Mouse (Mus musculus) left cerebral cortex, adult 11 months (tissue): Measurements from ENCODE around the gene Foxj2.
A peak's percentile ranks its signal among the peaks of the same experiment; 100 is the strongest.

Source experiments
- DNase-seq: peaks from one replicate; pipeline ENCODE4 v3.0.0; 2022; ENCODE audit warnings: low spot score

Gene Foxj2

DNA sequence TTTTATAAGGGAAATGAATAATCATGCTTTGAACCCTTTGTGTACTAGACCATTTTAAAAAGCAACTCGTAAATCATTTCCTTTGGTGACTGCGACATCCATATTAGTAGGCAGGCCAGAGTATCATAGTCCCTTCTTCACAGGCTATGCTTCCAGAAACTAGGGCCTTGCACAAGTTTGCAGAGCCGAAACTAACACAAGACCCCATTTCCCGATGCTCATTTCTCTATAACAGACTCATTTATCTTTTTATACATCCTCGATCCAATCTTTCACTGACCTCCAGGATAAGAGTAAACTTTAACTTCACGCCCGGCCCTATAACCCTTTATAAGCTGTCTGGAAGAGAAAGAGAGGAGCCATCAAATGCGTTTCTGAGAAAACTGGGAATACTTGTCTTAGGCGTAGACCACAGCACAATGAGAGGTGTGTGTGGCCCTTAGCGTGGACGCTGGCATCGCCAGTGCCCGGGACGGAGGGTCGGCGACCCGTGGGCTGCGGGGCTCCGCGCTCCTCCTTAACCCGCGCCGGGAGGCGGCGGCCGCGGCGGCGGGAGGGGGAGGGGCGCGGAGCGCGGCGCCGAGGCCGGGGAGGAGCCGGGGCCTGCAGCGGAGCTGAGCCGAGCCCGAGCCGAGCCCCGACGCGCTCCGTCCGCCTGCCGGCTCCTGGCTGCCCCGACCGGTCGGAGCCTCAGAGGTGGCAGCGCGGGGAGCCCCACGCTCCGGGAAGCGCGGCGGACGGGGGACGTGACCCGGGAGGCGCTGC lies at the start of gene Foxj2:
Gene Foxj2, plus strand, starts transcription at position 609 of the 765 bp plus-strand sequence.
- DNase-seq = no peak

GRCm38 (mm10) chr6:122770760-122771315 lies 48.9 kb upstream of the Foxj2 start:
- DNase-seq = no peak

GRCm38 (mm10) chr6:122772701-122773100 lies 47.0 kb upstream of the Foxj2 start:
- no peak for DNase-seq

GRCm38 (mm10) chr6:122774345-122774744 lies 45.4 kb upstream of the Foxj2 start:
- no peak for DNase-seq

GRCm38 (mm10) chr6:122776040-122776439 lies 43.7 kb upstream of the Foxj2 start:
- no peak for DNase-seq

- DNase-seq = no peak
Measured at GRCm38 (mm10) chr6:122779916-122780315, 39.8 kb upstream of the Foxj2 start.

DNA sequence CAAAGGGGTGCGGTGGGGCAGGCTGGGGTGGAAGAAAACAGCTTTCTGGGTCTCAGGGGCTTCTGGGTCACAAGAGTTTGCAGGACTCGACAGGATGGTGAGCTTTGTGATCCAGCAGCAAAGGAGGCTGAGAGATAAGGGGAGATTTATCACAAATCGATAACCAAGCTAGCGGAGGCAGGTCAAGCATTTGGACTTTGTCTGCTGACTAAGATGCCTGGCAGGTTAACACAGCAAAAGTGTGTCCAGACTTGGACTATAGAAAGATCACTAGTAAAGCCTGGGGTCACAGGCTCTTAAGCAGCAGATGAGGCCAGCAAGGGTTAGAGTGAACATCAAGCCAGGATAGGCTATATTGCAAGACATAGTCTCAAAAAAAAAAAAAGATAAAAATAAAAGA lies 38.5 kb upstream of the Foxj2 start:
- DNase-seq = no peak

- DNase-seq = no peak
Measured at GRCm38 (mm10) chr6:122782164-122782563, 37.5 kb upstream of the Foxj2 start.

DNA sequence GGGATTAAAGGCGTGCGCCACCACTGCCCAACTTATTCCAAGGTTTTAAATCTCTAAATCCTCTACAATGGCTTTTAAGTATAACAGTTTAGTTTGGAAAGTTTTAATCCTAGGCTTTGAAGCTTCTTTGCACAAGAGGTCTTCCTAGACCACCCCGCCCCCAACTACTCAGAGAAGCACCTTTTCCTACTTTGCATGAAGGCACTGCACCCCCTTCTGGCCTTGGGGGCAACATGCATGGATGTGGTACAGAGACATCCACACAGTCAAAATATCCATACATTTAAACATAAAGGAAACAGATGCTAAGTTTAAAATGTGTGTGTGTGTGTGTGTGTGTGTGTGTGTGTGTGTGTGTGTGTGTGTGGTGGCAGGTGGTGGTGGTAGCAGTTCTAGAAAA lies 34.8 kb upstream of the Foxj2 start:
- DNase-seq = no peak

DNA sequence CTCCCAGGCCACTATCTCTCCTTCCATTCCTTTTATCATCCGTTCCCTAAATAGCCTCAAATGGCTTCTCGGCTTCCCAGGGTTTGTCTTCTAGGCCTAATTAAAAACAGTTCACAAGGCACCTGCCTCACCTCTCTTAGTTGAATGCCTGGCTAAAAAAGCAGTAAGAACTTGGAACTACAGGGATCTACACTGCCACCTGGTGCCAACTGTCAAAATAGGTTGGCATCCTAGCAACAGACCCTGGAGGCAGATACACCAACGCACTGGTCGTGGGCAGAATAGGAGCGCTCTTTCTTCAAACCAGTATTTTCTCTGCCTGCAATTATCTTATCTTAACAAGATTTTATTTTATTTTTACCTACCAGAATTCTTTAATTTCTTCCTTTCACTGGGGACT lies 33.4 kb upstream of the Foxj2 start:
- DNase-seq = peak; percentile 72

- DNase-seq = no peak
Measured at GRCm38 (mm10) chr6:122795254-122795935, 24.3 kb upstream of the Foxj2 start.

DNA sequence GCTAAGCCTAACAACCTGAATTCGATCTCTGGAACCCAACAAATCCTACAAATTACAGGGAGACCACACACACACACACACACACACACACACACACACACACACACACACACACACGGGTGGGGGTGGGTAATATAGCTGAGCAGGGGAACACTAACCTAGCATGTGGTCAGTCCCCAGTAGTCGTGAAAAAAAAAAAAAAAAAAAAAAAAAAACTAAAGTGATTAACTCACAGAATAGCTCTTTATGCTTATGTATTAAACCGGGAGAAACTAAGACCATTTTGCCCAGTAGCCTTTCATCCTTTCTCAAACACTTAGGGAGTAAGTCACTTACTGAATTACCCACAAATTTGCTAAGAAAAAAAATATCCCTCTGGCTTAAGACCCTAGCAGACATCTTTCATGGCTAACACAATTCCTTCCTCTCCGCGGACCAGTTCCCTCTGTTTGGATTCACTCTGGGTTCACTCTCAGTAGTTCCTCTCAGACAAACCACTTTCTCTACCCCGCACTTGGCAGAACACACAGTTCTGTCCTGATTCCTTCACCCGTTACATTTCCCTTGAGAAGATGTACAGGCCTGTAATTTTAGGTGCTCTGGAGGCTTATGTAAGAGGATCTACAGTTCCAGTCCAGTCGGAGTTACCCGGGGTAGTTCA lies 18.9 kb upstream of the Foxj2 start:
- peak; percentile 47 for DNase-seq

GRCm38 (mm10) chr6:122801301-122801800 lies 18.4 kb upstream of the Foxj2 start, which contains the start of gene Slc2a3:
Slc2a3 (minus strand) TSS chr6:122801640.
- no peak for DNase-seq

DNA sequence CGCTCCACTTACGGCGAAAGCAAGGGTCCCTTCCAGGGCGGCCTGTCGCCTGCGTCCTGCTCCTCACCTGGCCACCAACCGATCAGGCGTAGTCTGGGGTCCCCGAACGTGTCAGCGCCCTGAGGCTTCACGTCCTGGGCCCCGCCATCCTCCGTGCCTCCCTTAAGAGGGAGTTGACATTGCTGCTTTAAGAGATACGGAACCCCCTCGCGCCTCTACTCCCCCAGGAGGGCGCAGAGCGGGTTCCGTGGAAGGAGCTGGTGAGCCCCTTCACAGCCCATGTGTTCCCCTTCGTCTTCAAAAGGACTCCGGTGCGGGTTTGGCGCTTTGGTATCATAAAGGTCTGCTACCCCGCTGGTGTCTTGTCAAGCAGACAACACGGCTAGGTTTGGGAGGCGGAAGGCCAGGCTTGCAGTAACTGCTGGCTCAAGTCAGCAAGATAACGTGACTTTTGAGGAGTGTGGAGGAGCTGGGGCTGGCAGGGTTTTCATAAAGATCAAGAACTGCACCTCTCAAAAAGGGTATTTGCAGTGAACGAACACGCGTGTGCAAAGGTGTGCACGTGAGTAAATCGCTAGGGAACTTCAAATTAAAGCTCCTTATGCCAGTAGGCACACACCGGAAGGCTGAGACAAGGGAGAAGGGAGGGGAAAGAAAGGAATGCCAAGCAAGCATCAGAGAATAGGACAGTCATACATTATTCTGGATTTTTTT lies 17.8 kb upstream of the Foxj2 start:
- DNase-seq = no peak

- DNase-seq = peak; percentile 70
Measured at GRCm38 (mm10) chr6:122804418-122804817, 15.3 kb upstream of the Foxj2 start.

GRCm38 (mm10) chr6:122810022-122810614 lies 9.6 kb upstream of the Foxj2 start:
- no peak for DNase-seq

GRCm38 (mm10) chr6:122810615-122811279 lies 9.0 kb upstream of the Foxj2 start:
- peak; percentile 96 for DNase-seq

DNA sequence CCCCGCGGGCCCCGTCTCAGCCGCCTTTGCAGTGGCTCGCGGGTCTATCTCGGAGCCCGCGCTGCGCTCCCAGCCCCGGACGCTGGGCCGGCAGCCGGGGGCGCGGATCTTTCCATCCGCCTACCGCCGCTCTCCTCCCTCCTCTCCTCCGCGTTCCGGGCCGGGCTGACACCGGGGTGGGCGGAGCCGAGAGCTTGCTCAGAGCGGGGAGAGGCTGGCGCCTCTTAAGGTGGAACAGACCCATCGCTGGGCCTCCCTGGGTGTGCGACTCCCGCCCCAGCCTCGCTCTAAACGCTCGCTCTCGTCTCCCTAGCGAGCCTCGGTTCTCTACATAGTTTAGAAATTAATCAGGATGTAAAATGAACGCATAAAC lies 8.4 kb upstream of the Foxj2 start:
- peak; percentile 85 for DNase-seq

DNA sequence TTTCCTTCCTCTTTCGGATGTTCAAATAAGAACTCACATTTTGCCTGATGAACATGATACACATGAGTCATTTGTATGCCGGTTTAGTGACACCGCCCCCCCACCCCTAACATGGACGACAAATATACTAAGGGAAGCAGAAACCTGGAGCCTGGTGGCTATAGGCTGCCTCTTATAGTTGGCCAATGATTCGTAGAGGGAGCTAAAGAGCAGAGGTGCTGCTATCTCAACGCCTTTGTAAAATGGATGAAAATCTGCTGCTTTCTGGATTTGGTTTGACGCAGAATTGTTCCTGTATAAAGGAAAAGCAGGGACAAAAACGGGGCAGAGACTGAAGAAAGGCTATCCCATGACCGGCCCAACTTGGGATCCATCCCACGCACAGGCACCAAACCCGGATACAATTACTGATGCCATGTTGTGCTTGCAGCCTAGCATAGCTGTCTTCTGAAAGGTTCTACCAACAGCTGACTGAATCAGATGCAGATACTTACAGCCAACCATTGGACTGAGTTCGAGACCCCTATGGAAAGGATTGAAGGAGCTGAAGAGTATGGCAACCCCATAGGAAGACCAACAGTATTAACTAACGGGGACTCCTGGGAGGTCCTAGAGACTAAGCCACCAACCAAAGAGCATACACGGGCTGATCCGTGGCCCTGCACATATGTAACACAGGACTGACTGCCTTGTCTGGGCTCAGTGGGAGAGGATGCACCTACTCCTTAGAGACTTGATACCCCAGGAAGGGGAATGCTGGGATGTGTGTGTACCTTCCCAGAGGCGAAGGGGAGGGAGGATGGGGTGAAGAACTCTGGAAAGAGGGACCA lies 7.7 kb upstream of the Foxj2 start:
- DNase-seq = no peak

DNA sequence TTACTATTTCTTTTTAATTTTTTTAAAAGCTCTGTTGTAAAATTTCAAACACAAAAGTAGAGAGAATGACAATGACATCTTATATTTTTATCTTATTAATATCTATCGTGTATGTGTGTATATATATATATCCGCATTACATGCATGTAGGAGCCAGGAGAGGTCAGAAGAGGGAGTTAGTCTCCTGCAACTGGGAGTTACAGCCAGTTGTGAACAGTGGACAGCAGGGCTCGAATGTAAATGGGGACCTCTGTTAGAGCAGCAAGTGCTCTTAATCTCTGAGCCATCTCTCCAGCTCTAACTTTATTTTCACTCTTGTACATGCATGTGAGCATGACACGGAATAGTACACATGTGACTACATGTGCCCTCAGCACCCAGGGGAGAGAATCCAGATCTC lies 7.0 kb upstream of the Foxj2 start:
- no peak for DNase-seq
